Mouse (Mus musculus) limb, embryonic 11.5 days (tissue): Measurements from ENCODE around the gene Hsd17b2. TPM values are rescaled to one million over a fixed set of nuclear protein-coding genes. Genes with fewer than 3 reads are reported as not detected.

Experiments used
- ATAC-seq: fragments of 200-750 bp; cut with Nextera tagmentation; 2 replicates; pipeline ENCODE4 v1.8.0; 2017; ENCODE audit warnings: low read depth; ENCODE audit not compliant: insufficient number of reproducible peaks, low FRiP score, low TSS enrichment
- DNase-seq: peaks from one replicate; pipeline ENCODE4 v3.0.0-alpha.2; 2015; ENCODE audit warnings: low spot score
- H3K27ac ChIP-seq: fragments of 300-500 bp; sonication (generic); replicated peaks from 2 replicates; pipeline ENCODE4 v1.5.1; 2014; ENCODE audit warnings: low read depth, mild to moderate bottlenecking, low read length
- H3K27me3 ChIP-seq: fragments of 300-500 bp; sonication (generic); 2 replicates; pipeline ENCODE4 v1.6.1; 2014; ENCODE audit warnings: mild to moderate bottlenecking, low read length, mixed read lengths; ENCODE audit not compliant: control insufficient read depth, insufficient read depth
- H3K36me3 ChIP-seq: fragments of 300-500 bp; sonication (generic); 2 replicates; pipeline ENCODE4 v1.6.1; 2014; ENCODE audit warnings: mild to moderate bottlenecking, low read length, moderate library complexity, mixed read lengths; ENCODE audit not compliant: control insufficient read depth, insufficient read depth
- H3K4me1 ChIP-seq: fragments of 300-500 bp; sonication (generic); 2 replicates; pipeline ENCODE4 v1.6.1; 2014; ENCODE audit warnings: low read length, mixed read lengths; ENCODE audit not compliant: control insufficient read depth, insufficient read depth
- H3K4me2 ChIP-seq: fragments of 300-500 bp; sonication (generic); 2 replicates; pipeline ENCODE4 v1.6.1; 2014; ENCODE audit warnings: low read depth, mild to moderate bottlenecking, moderate library complexity; ENCODE audit not compliant: severe bottlenecking
- H3K4me3 ChIP-seq: fragments of 300-500 bp; sonication (generic); 2 replicates; pipeline ENCODE4 v1.5.1; 2014; ENCODE audit warnings: low read depth, low read length
- H3K9ac ChIP-seq: fragments of 300-500 bp; sonication (generic); 2 replicates; pipeline ENCODE4 v1.6.1; 2014; ENCODE audit warnings: mild to moderate bottlenecking, low read length
- H3K9me3 ChIP-seq: fragments of 300-500 bp; sonication (generic); 2 replicates; pipeline ENCODE4 v1.6.1; 2016; ENCODE audit warnings: low read length; ENCODE audit not compliant: control insufficient read depth
- WGBS: fragments of 180-500 bp; shearing (Covaris S2); extraction: QIAGEN DNeasy Blood & Tissue Kit; methylation state at CpG from one replicate; pipeline ENCODE4 v1.1.7; 2014; 5-methylcytosine and 5-hydroxymethylcytosine counted together
- polyA plus RNA-seq: library from polyadenylated mRNA; unstranded; fragments of >200 nt; fragmentation: Nextera tagmentation; extraction: Ambion mirVana; gene quantifications from 2 replicates; pipeline ENCODE4 v1.2.1, GENCODE M21; 2014

The Hsd17b2 gene
- not detected in 2 replicates for polyA plus RNA-seq

DNA sequence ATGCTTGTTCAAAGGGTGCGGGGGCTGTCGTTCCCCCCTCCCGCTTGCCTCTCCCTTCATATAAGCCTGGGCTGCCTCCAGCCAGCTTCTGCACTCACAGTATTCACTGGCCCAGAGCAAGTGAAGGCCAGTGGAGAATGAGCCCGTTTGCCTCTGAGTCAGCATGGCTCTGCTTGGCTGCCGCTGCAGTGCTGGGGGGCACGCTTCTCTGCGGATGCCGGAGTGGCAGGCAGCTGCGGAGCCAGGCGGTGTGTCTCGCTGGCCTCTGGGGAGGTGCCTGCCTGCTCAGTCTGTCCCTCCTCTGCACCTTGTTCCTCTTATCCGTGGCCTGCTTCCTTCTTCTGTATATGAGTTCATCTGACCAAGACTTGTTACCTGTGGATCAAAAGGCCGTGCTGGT lies at the start of gene Hsd17b2:
Gene Hsd17b2, plus strand, starts transcription at position 46 of the 400 bp plus-strand sequence.
- Histone ChIP-seq H3K9ac (no peak within 1 kb of the TSS), H3K27ac (no peak within 1 kb of the TSS), H3K4me3 (no peak within 1 kb of the TSS), H3K27me3 (no peaks in the 10 kb centered on the region), H3K4me2 (no peak within 1 kb of the TSS), H3K36me3 (no peaks in the 10 kb centered on the region), H3K9me3 (no peaks in the 10 kb centered on the region), H3K4me1 (no peaks in the 10 kb centered on the region)
- WGBS, result 58% methylated on average over 13 of the region's 13 CpGs
- DNase-seq (peak; percentile 38), ATAC-seq (no peak)

- no peak overlapping the region for H3K9ac ChIP-seq
- WGBS, result 94% methylated on average over 1 of the region's 1 CpGs
- H3K27ac ChIP-seq, result no peak overlapping the region
- no peaks in the 10 kb centered on the region for H3K27me3 ChIP-seq
- no peak overlapping the region for H3K4me2 ChIP-seq
- H3K36me3 ChIP-seq, result no peaks in the 10 kb centered on the region
- no peak for DNase-seq
- H3K9me3 ChIP-seq, result no peaks in the 10 kb centered on the region
- no peak for ATAC-seq
- H3K4me1 ChIP-seq, result no peaks in the 10 kb centered on the region
- H3K4me3 ChIP-seq, result no peak overlapping the region
Observed at GRCm38 (mm10) chr8:117652318-117652717, 49.4 kb upstream of the Hsd17b2 start.

DNA sequence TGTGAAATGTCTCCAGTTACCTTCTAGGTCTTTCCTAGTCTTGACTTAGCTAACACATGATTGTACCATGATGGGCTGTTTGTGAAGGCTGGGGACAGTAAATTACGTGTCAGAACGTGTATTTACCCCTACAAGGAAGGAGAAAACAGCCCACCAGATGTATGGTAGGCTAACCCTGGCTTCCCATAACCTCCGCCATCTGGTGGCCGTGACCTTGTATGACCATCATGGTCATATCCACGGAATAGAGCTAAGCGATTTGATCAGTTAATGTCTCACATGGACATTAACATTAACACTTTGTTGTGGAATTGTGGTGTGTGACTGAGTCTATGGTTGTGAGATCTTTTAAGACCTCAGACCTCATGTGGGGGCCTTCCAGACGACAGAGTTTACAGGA lies 42.7 kb upstream of the Hsd17b2 start:
- Histone ChIP-seq H3K9me3 (no peaks in the 10 kb centered on the region), H3K27me3 (no peaks in the 10 kb centered on the region), H3K4me3 (no peak overlapping the region), H3K27ac (no peak overlapping the region), H3K36me3 (no peaks in the 10 kb centered on the region), H3K9ac (no peak overlapping the region), H3K4me2 (no peak overlapping the region), H3K4me1 (0 out of 2 replicates have a peak, but pooled peaks cover 4% of the 10 kb centered on the region)
- ATAC-seq (no peak), DNase-seq (no peak)
- 72% methylated on average over 7 of the region's 7 CpGs for WGBS

DNA sequence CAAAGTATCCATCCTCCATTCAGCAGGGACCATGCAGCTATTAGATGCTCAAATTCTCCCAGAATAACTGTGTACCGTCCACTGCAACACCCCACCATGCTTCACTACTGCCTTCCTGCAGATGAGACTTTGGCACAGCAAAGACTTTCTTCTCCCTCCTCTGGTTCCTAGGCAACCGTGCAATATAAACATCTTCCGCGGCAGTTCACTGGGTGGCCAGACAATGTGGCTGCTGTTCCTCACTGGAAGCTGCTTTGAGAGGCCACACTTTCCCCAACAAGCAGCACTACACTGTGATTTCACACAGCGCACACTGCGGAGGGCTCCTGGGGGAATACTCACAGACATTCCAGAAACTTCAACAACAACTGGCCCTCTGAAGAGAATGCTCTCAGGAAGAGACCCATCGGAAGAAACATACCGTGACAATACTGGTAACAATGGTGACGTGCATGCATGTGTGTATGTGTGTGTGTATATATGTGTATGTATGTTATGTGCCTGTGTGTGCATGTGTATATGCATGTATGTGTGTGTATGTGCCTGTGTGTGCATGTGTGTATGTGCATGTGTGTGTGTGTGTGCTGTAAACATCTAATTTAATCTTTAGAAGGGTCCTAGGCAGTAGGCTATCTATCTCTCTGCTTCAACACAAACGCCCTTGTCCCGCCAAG lies 41.2 kb upstream of the Hsd17b2 start:
- DNase-seq (peak; percentile 56), ATAC-seq (peak; percentile 78)
- WGBS, result 50% methylated on average over 11 of the region's 11 CpGs
- no peak overlapping the region for H3K9ac ChIP-seq
- no peaks in the 10 kb centered on the region for H3K27me3 ChIP-seq
- no peak overlapping the region for H3K27ac ChIP-seq
- no peaks in the 10 kb centered on the region for H3K36me3 ChIP-seq
- H3K4me3 ChIP-seq, result no peak overlapping the region
- H3K9me3 ChIP-seq, result no peaks in the 10 kb centered on the region
- no peak overlapping the region for H3K4me2 ChIP-seq
- 0 out of 2 replicates have a peak, but pooled peaks cover 4% of the 10 kb centered on the region for H3K4me1 ChIP-seq

DNA sequence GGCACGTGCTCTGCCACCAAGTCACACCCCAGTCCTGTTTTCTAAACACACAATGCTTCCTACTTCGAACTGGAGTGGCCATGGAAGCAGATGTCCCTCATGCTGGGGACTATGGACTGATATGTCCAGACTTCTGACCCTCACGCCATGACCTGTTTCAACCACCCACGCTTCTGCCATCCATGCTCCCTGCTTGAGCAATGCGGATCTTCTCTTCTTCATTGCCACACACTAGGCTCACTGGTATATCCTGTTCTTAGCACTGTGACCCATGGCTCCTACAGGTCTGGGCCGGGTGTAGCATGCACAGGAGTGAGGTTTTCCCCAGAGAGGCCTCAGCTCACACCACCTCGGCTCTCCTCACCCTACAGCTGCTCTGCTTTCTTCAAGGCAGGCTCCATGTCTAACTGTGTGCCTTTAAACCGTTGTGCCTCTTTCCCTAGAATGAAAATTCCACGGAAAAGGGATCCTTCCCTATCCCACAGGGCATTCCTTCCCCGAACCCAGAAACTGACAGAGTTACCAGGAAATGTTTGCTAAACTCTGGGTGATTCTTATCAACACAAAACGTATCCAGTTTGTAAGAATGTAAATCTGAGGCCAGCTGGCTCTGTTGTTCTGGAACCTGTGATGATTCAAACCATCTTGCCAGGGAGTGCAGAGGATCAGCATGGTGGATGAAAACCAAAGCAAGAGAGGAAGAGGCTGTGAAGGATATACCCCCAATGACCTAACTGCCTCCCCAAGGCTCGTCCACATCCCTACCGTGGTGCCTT lies 34.2 kb upstream of the Hsd17b2 start:
- Histone ChIP-seq H3K27me3 (no peaks in the 10 kb centered on the region; the same call in 1 of the 2 replicates), H3K27ac (no peak overlapping the region), H3K4me2 (no peak overlapping the region), H3K9ac (no peak overlapping the region), H3K9me3 (no peaks in the 10 kb centered on the region), H3K4me3 (no peak overlapping the region), H3K4me1 (peaks cover 16% of the 10 kb centered on the region; the same call in 1 of the 2 replicates), H3K36me3 (no peaks in the 10 kb centered on the region)
- ATAC-seq (no peak), DNase-seq (no peak)
- WGBS, result 83% methylated on average over 13 of the region's 13 CpGs

- peak; percentile 68 for DNase-seq
- H3K4me3 ChIP-seq, result no peak overlapping the region
- no peaks in the 10 kb centered on the region for H3K9me3 ChIP-seq
- no peak overlapping the region for H3K27ac ChIP-seq
- WGBS, result 2% methylated on average over 11 of the region's 11 CpGs
- no peaks in the 10 kb centered on the region for H3K36me3 ChIP-seq
- peaks cover 16% of the 10 kb centered on the region; the same call in 1 of the 2 replicates for H3K4me1 ChIP-seq
- H3K9ac ChIP-seq, result no peak overlapping the region
- no peaks in the 10 kb centered on the region; the same call in 1 of the 2 replicates for H3K27me3 ChIP-seq
- peak overlapping the region; percentile 34 for H3K4me2 ChIP-seq
- ATAC-seq, result peak; percentile 45; the same call in 1 of the 2 replicates
Observed at GRCm38 (mm10) chr8:117670461-117670860, 31.2 kb upstream of the Hsd17b2 start.

GRCm38 (mm10) chr8:117672558-117672957 lies 29.1 kb upstream of the Hsd17b2 start:
- 88% methylated on average over 3 of the region's 3 CpGs for WGBS

GRCm38 (mm10) chr8:117673430-117673830 lies 28.3 kb upstream of the Hsd17b2 start, which contains the start of gene Sdr42e1:
Sdr42e1 (minus strand) TSS chr8:117673689.
- Histone ChIP-seq H3K27me3 (no peaks in the 10 kb centered on the region; the same call in 1 of the 2 replicates), H3K4me3 (peak within 1 kb of the TSS; percentile 22), H3K4me1 (peaks cover 16% of the 10 kb centered on the region; the same call in 1 of the 2 replicates), H3K36me3 (no peaks in the 10 kb centered on the region), H3K9ac (peak within 1 kb of the TSS; percentile 2; the same call in 1 of the 2 replicates), H3K4me2 (peak within 1 kb of the TSS; percentile 36), H3K9me3 (no peaks in the 10 kb centered on the region), H3K27ac (no peak within 1 kb of the TSS)
- DNase-seq (peak; percentile 66), ATAC-seq (no peak)
- WGBS, result 7% methylated on average over 17 of the region's 17 CpGs

More at GRCm38 (mm10) chr8:117672558-117672957, 29.1 kb upstream of the Hsd17b2 start:
- Histone ChIP-seq H3K9ac (no peak overlapping the region), H3K4me2 (no peak overlapping the region), H3K27ac (no peak overlapping the region), H3K27me3 (no peaks in the 10 kb centered on the region; the same call in 1 of the 2 replicates), H3K4me1 (peaks cover 16% of the 10 kb centered on the region; the same call in 1 of the 2 replicates), H3K36me3 (no peaks in the 10 kb centered on the region), H3K9me3 (no peaks in the 10 kb centered on the region), H3K4me3 (no peak overlapping the region)
- ATAC-seq, result no peak
- DNase-seq, result no peak
